Mouse (Mus musculus): ENCODE measurements around the gene Scoc.

The Scoc gene

DNA sequence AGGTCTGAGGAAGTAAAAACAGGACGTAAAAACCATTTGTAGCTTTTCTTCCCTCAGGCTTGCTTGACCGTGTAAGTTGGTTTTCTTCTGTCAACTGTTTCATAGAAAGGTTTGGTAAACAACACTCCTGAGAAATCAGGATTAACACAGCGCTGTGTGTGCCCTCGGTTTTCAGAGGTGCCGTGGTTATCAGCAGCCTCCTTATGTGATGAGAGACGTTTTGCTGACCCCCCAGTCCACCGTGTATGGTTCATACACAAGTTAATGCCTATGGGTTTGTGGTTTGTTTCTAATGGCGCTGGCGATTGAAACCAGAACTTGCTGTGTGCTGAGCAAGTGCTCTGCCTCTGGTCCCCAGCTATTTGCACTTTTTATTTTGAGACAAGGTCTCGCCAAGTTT is 52.6 kb downstream of the Scoc start:
- in situ Hi-C loops (cut with MboI, MseI), result no loop called here

DNA sequence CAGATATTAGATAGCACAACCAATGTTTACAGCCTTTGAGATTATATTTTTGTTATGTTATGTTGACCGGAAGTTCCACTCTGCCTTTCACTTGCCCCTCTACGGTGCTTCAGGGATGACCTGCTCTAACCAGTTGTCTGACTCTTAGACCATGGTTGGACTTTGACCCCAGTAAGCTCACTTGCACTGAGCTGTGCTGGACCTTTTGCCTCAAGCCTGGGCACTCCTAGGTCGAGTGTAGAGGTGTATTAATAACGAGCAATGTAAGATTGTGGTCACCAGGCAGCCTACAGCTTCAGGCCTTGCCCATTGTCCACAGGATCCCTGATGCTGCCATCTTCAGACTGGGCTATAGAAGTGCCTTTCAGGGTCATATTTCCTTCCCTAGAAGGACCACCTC is 60.5 kb downstream of the Scoc start:
- in situ Hi-C loops (cut with MboI, MseI), result no loop called here

DNA sequence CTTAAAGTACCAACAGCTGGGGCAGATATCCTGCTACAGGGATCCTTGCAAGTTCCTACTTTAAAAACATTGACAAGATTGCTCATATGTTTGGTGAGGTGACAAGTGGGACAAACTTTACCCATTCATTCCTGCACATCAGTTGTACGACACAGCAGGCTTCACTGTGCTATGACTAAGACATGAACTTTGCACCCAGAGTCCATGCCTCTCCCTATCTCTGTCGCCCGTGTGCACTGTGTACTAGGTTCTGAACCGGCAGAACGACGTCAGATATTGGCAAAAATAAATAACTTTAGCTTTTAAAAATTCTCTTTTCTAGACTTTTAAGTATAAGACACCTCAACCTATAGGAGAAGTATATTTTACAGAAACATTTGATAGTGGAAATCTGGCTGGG is 61.5 kb downstream of the Scoc start:
- in situ Hi-C loops (cut with MboI, MseI), result no loop called here

DNA sequence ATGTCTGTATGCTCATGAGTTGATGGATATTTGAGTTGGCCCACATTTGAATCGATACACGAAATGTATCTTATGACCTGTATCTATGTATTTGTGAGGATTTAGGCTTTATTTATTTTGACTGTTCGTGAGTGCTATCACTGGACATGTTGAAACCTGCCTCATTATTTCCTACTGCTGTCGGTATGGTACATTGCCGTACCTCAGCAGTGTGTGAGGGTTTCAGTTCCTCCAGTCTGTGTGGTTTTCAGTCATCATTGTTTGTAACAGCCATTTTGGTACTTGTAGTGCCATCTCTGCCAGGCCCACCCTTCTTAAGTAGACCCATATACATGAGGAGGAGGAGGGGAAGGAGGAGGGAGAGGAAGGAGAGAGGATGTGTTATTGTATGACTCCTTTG is 63.9 kb downstream of the Scoc start:
- in situ Hi-C loops (cut with MboI, MseI), result no loop called here

DNA sequence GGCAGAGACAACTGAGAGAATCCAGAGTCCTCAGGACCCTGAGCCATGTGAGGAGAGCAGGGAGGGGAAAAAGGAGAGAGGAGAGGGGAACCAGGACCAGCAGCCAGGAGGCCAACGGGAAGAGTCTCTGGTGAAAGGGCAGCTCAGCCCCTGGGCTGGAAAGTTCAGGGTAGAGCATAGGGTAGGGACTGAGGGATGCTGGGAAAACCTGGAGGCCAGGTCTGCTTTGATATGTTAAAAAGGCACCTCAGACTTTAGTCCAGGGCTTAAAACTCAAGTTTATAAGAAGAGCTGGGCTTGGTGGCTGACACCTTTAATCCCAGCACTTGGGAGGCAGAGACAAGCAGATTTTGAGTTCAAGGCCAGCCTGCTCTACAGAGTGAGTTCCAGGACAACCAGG is 65.7 kb downstream of the Scoc start:
- in situ Hi-C loops (cut with MboI, MseI), result no loop called here

DNA sequence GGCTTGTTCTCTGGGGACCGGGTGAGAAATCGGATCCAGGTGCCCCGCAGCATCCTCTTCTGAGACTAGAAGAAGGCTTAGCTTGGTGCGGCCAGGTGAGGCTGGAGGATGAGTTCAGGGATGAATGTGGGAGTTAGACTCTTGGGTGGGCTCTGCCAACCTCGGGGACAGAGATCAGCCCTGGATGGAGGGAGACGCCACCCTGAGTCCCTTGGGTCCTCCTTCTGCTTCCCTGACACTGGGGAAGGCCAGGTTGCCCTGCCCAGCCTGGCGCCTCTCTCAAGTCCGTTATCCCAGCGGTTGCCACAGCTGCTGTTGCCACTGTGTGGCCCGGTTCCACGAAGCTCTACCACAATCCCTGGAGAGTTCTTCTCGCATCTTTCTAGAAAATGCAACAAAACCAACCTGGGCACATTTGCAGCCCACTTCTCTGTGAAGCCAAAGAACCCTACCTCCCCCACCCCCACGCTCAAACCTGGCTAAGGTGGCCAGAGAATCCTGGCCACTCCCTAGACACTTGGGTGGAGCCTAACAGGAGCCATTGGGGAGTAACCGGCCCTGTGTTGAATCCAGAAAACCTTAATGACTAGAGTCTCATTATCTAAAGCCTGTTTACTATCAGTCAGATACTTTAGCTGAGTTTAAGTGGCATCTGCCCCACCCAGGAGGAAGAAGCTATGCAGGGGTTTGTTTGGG is 68.0 kb downstream of the Scoc start:
- in situ Hi-C loops (cut with MboI, MseI), result no loop called here

DNA sequence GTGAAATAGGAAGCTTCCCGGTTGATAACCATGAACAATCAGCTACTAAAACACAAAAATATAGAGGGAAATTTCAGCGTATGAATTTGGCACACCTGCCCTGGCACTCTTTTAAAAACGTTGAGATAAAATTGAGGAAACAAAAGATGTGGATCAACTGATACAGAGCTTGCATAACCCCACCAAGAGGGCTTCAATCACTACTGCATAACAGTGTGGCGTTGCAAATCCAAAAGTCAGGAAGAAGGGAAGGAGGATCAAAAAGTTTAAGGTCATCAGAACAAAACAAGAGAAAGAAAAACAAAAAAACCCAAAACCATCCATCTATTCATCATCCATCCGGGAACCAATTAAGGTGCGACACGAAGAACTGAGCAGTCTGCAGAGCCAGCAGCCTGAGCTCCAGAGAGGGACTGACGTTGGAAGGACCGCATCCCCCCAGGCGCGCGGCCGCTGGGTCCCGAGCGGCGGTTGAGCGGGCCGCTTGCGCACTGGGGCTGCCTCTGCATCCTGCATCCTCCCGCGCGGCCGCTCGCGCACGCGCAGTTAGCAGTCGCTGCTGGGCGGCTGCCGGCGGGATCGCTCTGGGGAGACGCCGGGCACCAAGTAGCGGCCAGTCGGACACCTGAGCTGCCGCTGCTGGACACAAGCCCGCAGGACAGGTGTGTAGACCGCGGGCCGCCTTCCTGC is 68.7 kb downstream of the Scoc start, which contains the start of gene Clgn:
Gene Clgn, plus strand, starts transcription at position 552 of the 690 bp plus-strand sequence.
- in situ Hi-C loops (cut with MboI, MseI), result no loop called here

DNA sequence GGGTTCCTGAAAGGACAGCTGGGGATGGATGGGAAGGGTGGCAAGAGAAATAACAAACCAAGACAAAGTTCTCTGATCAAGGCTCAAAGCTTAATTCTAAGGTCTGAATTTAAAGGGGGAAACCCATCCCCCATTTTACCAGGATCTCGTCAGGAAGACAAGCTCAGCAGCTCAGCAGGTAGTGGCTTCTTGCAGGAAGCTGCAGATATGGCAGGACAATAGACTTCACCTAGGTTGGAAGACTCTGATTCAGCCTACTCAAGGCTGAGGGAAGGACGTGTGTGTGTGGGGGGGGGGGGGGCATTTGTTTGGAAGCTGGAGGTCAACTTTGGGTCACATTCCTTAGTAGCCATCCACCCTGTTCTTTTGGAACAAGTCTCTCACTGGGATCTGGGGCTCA is 75.3 kb downstream of the Scoc start:
- in situ Hi-C loops (cut with MboI, MseI), result no loop called here

DNA sequence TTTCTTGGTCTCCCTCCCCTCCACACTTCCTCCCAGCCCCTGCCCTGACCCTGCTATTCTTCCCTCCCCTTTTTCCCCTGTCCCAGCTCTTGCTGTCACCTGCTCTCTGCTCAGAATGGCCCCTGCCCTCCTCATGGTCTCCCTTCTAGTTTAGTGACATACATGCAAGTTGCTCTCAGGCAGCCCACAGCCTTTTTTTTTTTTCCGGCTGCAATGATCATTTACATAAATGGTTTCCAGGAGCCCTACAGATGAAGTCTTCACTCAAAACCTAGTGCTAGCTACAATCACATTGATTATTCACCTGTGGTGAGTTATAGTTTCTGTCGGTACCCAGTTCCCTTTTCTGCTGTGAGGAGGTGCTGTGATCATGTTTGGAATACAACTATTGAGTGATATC is 77.2 kb downstream of the Scoc start:
- in situ Hi-C loops (cut with MboI, MseI), result no loop called here

DNA sequence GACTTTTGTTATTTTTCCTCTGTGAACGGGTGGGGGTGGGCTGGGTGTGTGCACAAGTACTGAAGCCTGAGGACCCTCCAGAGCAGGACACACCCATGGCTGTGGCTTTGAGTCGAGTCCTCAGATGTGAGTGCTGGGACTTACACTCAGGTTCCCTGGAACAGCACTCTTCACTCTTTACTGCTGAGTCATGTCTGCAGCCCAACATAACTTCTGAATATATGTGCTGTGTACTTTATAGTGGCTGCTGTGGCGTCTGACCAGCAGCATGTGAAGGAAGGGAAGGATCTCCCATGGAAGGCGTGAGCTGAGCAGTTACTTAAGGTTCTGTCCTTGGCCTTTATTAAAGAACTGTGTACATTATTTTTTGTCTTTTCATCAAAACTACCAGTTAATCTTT is 78.0 kb downstream of the Scoc start:
- in situ Hi-C loops (cut with MboI, MseI), result no loop called here
